Mouse (Mus musculus) urinary bladder, postnatal 14 days (tissue): ENCODE results near the gene Bcl2l11.
"Not testable (repeated sequence)": the region's sequence is repeated elsewhere in the genome, so short reads cannot be mapped to it uniquely, and the experiment has no call there.

Source experiments
- DNase-seq: peaks from one replicate; pipeline ENCODE4 v3.0.0; 2021; ENCODE audit warnings: low spot score

The Bcl2l11 gene

DNA sequence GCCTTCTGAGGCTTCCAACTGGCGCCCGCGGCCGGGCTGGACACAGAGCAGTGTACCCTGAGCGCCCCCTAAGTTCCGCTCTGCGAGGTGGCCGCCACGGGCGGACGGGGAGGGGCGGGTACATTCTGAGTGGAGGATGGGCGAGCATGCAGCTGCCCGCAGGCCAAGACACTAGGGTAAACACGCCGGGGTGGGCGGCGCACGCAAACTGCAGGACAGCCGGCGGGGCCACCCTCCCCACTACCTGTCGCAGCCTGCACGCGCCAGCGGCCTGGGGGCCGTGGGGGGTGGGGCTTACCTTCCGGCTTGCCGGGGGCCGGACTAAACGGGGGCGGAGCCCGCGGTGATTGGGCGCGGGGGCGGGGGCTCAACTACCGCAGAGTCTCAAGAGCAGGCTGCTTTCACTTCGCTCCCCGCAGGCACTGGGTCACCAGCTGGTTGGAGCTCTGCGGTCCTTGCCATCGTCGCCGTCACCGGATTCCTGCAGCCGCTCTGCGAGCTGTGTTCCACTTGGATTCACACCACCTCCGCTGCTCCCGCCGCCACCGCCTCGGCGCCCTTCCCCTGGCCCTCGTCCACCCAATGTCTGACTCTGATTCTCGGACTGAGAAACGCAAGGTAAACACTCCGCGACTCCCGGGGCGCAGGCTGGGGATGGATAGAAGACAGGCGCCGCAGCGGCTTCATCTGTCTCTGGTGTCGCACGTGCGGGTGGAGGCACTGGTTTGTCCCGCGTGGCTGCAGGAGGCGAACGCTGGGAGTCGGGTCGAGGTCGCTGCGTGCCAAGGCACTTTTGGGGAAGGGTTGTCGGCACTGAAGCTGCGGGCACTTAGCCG is at the start of gene Bcl2l11:
Bcl2l11 (plus strand) TSS at position 404 of the 836 bp plus-strand sequence.
- DNase-seq = peak; percentile 98

DNA sequence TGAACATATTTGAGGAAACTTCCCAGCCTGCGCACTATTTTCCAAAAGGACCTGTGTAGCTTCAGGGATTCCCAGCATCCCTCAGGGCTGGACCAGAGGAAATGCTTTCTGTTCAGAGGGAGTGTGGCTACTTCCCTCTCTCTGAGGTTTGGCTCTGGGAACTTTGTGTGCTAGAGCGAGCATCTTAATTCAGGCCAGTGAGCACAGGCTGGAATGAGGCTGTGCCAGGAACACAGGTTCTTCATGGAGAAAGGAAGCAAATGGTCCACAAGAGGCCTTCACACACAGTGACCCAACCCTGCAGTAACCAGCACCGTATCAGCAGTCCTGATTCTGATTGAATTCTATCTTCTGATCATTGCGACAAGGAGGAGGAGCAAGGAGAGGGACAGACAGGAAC is 48.9 kb upstream of the Bcl2l11 start:
- no peak for DNase-seq

- peak; percentile 28 for DNase-seq
These were observed 47.0 kb upstream of the Bcl2l11 start for GRCm38 (mm10) chr2:128078859-128079258.

DNA sequence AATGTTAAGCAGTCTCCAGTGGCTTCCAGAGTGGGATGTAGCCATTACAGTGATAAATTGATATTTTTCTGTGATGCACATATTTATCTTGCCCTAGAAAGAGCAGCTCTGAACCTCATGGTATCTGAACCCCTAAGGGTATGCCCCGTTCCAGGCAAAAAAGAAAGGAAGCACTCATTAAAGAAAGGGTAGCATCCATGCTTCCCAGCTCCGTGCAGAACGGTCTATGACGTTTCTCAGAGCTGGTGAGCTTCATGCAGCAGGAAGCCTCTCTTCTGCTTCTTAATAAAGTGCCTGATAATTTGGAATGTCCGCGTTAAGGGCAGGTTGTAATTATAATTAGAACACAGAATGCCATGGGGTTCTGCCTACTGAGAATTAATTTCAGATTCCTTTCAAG is 46.5 kb upstream of the Bcl2l11 start:
- no peak for DNase-seq

DNA sequence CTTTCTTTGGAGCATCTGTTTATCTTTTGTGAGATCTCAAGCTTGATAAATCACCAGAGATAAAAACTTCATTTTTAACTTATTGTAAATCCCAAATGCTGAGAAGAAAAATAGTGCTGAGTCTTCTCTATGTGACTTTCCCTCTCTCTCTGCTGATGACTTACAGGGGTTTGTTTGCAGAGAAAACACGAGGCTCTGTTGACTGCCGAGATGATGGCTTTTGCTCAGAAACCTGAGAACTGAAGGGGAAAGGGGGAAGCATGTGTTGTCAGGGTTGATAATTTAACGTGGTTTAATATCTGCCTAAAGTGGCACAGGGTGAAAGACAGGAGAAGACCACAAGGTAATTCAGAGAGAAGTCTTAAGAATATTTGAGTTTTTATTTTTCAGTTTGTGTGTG is 42.0 kb upstream of the Bcl2l11 start:
- DNase-seq = no peak

DNA sequence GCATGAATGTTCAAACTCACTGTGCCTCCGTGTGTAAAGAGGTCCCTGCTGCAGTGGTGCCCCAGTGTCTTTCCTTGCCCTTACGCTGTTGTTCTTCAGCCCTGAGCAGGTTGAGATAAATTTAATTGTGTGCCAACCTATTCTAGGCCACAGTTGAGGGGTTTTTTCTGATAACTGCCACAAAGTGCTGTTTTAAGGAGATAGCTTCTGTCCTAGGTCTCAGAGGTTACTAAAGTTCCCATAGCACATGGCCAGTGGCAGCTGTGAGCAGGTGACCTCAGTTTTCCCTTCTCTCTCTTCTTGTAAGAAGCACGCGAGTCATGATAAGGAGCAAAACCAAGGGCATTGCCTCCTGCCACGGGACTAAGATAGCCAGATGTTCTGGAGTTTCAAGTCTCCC is 41.2 kb upstream of the Bcl2l11 start:
- DNase-seq = no peak

GRCm38 (mm10) chr2:128085481-128085880 is 40.4 kb upstream of the Bcl2l11 start:
- no peak for DNase-seq

- no peak for DNase-seq
These were observed 39.4 kb upstream of the Bcl2l11 start for GRCm38 (mm10) chr2:128086301-128086886.

- no peak for DNase-seq
These were observed 38.8 kb upstream of the Bcl2l11 start for GRCm38 (mm10) chr2:128086996-128087526.

DNA sequence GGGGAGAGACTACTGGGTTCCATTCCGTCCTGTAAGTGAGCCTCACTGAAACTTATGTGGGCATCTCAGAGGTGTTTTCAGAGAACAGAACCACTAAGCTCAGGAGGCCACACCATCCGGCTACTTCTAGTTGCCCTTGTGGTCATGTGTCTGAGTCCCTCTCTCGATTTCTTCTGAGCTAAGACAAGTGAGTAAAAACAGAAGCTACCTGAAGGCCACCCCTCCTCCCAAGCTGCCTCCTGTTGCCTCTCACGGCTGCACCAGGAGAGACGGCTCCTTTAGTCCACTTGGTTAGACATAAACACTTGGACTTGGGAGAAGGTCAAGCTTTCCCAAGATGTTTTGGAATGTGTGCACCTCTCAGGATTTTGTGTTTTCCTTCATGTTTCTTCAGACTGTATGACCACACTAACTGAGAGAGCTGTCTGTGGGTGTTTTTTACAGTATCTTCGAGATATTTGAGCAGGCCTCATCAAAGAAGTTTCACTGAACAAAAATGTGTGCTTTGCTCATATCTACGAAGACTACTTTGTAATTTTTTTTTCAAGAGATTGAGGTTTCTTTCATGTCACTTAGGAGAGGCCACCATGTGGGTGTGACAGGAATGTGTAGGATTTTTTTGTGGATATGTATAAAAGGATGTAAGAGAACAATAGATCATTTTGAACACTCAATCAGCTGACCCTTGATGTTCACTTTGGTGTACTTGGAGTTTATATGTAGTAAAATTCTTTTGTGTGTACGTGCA is 37.9 kb upstream of the Bcl2l11 start:
- DNase-seq = no peak

DNA sequence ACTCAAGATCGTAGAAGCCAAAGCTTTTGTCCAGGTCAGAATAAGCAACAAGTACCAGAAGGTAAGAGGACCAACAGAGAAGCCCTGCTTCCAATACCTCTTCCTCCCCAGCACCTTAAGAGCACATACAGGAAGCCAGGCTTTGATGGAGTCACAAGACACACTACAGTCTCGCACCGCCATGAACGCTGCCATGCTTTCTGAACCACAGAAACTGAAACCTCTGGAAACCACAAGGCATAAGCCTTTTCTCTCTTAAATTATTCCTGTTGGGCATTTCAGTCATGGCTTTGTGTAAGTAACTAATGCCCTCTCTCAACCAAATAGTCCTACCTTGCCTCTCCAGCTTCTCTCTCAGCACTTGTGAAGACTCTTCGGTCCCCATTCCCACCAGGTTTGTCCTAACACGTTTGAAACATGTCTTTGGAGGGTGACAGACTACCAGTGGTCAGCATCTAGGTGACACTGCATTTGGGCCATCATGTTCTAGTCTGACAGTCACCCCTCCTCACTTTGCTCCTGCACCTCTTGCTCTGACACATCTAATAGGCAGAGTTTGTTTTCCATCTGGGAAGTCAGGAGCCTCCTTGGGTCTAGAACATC is 35.5 kb upstream of the Bcl2l11 start:
- DNase-seq = no peak

DNA sequence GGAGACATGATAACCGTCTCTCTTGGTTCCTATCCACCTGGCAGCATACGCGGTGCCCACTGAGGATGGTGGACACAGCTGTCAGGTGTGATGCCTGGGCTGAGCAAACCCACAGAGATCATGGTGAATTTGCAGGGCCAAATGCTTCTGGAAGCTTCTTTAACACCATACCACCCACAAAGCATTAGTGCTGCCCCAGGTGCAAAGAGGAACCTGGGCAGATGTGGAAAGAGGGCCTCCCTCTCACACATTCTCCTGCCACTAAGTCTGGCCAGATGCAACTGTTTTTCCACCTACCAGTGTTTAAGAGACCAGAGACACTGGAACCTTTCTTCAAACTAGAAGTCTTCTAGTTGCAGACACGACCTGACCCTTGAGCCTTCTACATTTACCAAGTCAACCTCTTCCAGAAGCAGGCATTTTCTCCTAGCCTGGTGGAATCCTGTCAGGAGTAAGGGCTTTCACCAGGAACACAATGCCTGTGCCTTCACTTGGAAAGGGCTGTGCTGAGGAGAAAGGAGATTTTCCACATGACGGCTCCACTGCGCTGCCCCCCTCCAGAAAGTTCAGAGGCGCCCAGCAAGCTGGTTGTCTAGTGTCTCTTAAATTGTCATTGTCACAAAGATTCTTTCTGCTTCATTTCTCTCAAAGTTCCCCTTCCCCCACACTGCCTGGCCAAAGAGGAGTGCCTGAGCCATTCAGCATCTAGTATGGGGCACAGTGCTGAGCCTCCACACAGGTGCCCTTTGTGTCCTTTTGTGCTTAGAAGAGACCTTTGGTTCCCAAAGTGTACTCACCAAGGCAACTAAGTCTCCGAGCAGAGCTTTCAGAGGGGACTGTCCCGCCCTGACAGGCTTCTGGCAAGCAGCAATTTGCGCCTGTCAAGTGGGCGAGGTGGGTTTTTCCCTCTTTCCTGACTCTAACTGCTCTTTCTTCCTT is 34.1 kb upstream of the Bcl2l11 start:
- DNase-seq = no peak

- DNase-seq = no peak
These were observed 33.4 kb upstream of the Bcl2l11 start for GRCm38 (mm10) chr2:128092451-128092850.

GRCm38 (mm10) chr2:128094196-128094595 is 31.6 kb upstream of the Bcl2l11 start:
- no peak for DNase-seq

DNA sequence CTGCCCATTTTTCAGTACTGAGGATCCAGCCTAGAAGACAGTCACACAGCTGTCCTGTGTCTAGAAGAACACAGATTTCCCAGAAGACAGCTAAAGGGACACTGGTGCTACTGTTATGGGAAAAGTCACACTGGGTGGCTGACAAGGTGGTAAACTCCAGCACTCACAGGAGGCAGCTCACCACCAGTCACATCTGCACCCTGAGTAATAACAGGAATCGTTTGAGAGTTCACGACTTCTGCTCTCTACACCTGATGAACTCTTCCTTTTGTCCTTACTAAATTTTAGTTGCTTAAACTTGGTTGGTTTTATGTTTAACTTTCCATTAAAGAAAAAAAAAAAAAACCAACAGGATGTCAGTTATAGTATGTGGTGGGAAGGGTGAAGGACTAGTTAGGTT is 31.2 kb upstream of the Bcl2l11 start:
- no peak for DNase-seq

DNA sequence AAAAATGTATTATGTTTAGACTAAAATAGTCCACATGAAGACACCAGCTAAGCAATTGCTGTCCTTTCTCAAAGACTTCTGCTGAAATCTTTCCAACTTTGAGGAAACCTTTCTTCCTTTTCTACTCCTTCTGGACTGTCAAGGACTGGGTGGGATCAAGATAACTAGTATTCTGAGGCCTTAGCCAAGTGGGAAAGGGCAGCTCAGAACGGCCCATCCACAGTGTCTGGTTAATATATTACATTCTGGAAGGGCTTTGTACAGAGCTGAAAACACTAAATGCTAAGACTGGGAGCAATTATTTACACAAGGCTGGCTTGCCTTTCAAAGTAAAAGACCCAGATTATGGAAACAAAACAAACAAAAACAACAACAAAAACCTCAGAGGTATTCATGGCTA is 30.6 kb upstream of the Bcl2l11 start:
- no peak for DNase-seq

- DNase-seq = no peak
These were observed 29.8 kb upstream of the Bcl2l11 start for GRCm38 (mm10) chr2:128096070-128096469.

- DNase-seq = not testable (repeated sequence)
These were observed 27.7 kb upstream of the Bcl2l11 start for GRCm38 (mm10) chr2:128098118-128098517.

GRCm38 (mm10) chr2:128102086-128102485 is 23.8 kb upstream of the Bcl2l11 start:
- no peak for DNase-seq

GRCm38 (mm10) chr2:128104815-128105214 is 21.0 kb upstream of the Bcl2l11 start:
- no peak for DNase-seq

DNA sequence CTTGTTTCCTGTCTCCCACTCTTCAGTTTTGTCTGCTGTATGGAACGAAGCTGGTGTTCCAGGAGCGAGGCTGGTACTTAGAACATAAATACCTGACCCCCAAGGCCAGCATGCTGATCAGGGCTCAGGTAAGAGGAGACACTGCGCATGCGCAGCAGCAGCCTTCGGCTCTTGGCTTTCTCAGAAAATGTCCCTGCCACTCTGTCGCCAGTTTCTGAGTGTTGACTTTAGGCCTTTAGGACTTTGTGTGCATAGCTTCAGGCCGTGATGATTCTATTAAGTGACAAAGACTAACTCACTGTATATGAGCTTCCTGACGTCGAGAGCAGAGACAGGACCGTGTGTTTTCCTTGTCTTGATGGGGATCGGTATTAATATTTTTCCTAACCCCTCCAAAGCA is 20.2 kb upstream of the Bcl2l11 start:
- no peak for DNase-seq
